Mouse (Mus musculus): ENCODE data around the gene Cyp51.

DNA sequence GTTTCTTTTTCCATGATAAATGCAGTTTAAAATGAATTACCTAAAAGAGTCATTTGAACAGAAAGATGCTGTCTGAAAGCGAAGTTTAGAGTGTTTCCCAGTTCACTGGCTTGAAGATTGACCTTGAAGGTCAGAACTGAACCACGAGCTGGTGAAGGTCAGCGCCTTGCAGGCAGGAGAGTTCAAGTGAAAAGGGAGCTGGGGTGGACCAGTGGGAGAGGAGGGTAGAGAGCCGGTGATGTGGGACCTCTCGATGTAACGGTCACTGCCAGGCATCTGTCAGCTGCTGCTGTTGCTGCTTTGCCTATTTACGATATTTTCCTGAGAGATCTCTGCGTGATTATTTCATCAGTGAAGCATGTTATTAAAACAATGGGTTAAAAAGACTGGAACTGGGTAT, 65.2 kb downstream of the Cyp51 start:
- no peak for TF ChIP-seq MYOG (IDR thresholded peaks at IDR 0.05; ENCODE audit: control insufficient read depth in 1 of 3, insufficient read depth in 1 of 3, insufficient read length in 2 of 3, low read depth in 2 of 3)
- TF ChIP-seq USF1 (IDR thresholded peaks at IDR 0.05; ENCODE audit: low read depth), result no peak
- TF ChIP-seq POLR2A (IDR thresholded peaks at IDR 0.05; ENCODE audit: insufficient read length, low read depth), result no peak
- no peak for TF ChIP-seq E2F4 (IDR thresholded peaks at IDR 0.05; ENCODE audit: insufficient read depth)
- TF ChIP-seq CEBPB (IDR thresholded peaks at IDR 0.05; ENCODE audit: insufficient read depth, poor library complexity, severe bottlenecking), result no peak
- TF ChIP-seq POLR2AphosphoS2 (IDR thresholded peaks at IDR 0.05; ENCODE audit: insufficient read length, low read depth), result no peak
- no peak for TF ChIP-seq MAX (IDR thresholded peaks at IDR 0.05; ENCODE audit: low read depth)
- no peak for TF ChIP-seq SRF (IDR thresholded peaks at IDR 0.05; ENCODE audit: control insufficient read depth, insufficient read length, low read depth)
- no peak for TF ChIP-seq TCF12 (IDR thresholded peaks at IDR 0.05; ENCODE audit: insufficient read depth, poor library complexity, severe bottlenecking)
- TF ChIP-seq MYOD1 (IDR thresholded peaks at IDR 0.05; ENCODE audit: control insufficient read depth in 1 of 3, insufficient read length in 2 of 3, low read depth in 2 of 3), result no peak
- TF ChIP-seq REST (IDR thresholded peaks at IDR 0.05; ENCODE audit: insufficient read depth, insufficient read length), result no peak
